Mouse (Mus musculus) hindbrain, embryonic 11.5 days (tissue): ENCODE measurements around the gene 2610528A11Rik. TPM values are rescaled to one million over a fixed set of nuclear protein-coding genes. Genes with fewer than 3 reads are reported as not detected.
"Not testable (repeated sequence)": the region's sequence is repeated elsewhere in the genome, so short reads cannot be mapped to it uniquely, and the experiment has no call there.

Source experiments
- ATAC-seq: fragments of 200-750 bp; cut with Nextera tagmentation; 2 replicates; pipeline ENCODE4 v1.8.0; 2017; ENCODE audit warnings: mild to moderate bottlenecking, moderate TSS enrichment, moderate library complexity; ENCODE audit not compliant: low FRiP score
- DNase-seq: peaks from one replicate; pipeline ENCODE4 v3.0.0-alpha.2; 2015; ENCODE audit warnings: low spot score
- H3K27ac ChIP-seq: fragments of 300-500 bp; sonication (generic); 2 replicates; pipeline ENCODE4 v1.5.1; 2014; ENCODE audit warnings: mild to moderate bottlenecking, low read depth, low read length
- H3K27me3 ChIP-seq: fragments of 300-500 bp; sonication (generic); 2 replicates; pipeline ENCODE4 v1.6.1; 2014; ENCODE audit warnings: mild to moderate bottlenecking, low read length, moderate library complexity, mixed read lengths; ENCODE audit not compliant: control insufficient read depth, insufficient read depth
- H3K36me3 ChIP-seq: fragments of 300-500 bp; sonication (generic); 2 replicates; pipeline ENCODE4 v1.6.1; 2014; ENCODE audit warnings: mild to moderate bottlenecking, low read length, moderate library complexity, mixed read lengths; ENCODE audit not compliant: control insufficient read depth, insufficient read depth
- H3K4me1 ChIP-seq: fragments of 300-500 bp; sonication (generic); replicated peaks from 2 replicates; pipeline ENCODE4 v1.6.1; 2014; ENCODE audit warnings: low read length, mixed read lengths; ENCODE audit not compliant: control insufficient read depth, insufficient read depth
- H3K4me2 ChIP-seq: fragments of 300-500 bp; sonication (generic); replicated peaks from 2 replicates; pipeline ENCODE4 v1.6.1; 2014; ENCODE audit warnings: mild to moderate bottlenecking, low read depth, low read length
- H3K4me3 ChIP-seq: fragments of 300-500 bp; sonication (generic); 2 replicates; pipeline ENCODE4 v1.5.1; 2014; ENCODE audit warnings: low read depth, low read length
- H3K9ac ChIP-seq: fragments of 300-500 bp; sonication (generic); 2 replicates; pipeline ENCODE4 v1.6.1; 2014; ENCODE audit warnings: low read depth, low read length
- H3K9me3 ChIP-seq: fragments of 300-500 bp; sonication (generic); 2 replicates; pipeline ENCODE4 v1.6.1; 2016; ENCODE audit warnings: low read length; ENCODE audit not compliant: control insufficient read depth
- WGBS: fragments of 180-500 bp; shearing (Covaris S2); extraction: QIAGEN DNeasy Blood & Tissue Kit; methylation state at CpG from one replicate; pipeline ENCODE4 v1.1.7; 2014; 5-methylcytosine and 5-hydroxymethylcytosine counted together
- polyA plus RNA-seq: library from polyadenylated mRNA; unstranded; fragments of >200 nt; fragmentation: Nextera tagmentation; extraction: Ambion mirVana; gene quantifications from 2 replicates; pipeline ENCODE4 v1.2.1, GENCODE M21; 2014

The 2610528A11Rik gene
- polyA plus RNA-seq = 0.34 and 0.38 TPM in 2 replicates

DNA sequence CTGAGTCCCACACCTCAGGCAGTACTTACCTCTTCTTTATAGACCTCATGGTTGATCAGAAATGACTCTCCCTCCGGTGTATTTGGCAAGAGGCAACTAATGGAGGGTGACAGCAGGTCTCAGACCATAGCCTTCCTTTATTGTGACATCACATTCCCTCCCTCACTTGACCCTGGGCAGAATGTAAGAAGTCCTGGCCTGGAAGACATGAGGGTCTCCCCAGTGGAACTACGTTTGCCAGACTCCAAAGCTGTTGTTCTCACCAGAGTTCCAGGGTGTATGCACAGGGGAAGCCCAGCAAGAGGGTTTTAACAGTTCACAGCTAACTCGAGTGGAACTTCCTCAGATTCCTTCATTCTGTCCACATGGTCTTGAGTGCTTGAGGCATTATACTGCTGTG, at the start of gene 2610528A11Rik:
2610528A11Rik (minus strand) TSS at position 101 of the 400 bp plus-strand sequence.
- H3K4me2 ChIP-seq = no peak within 1 kb of the TSS
- 78% methylated on average over 3 of the region's 3 CpGs for WGBS
- H3K27ac ChIP-seq = no peak within 1 kb of the TSS
- ATAC-seq (no peak), DNase-seq (no peak)
- no peaks in the 10 kb centered on the region for H3K4me1 ChIP-seq
- no peaks in the 10 kb centered on the region for H3K27me3 ChIP-seq
- no peak within 1 kb of the TSS for H3K9ac ChIP-seq
- H3K4me3 ChIP-seq = no peak within 1 kb of the TSS
- no peaks in the 10 kb centered on the region for H3K36me3 ChIP-seq
- no peaks in the 10 kb centered on the region for H3K9me3 ChIP-seq

GRCm38 (mm10) chr14:37163277-37163956, 49.6 kb upstream of the 2610528A11Rik start:
- Histone ChIP-seq H3K9ac (no peak overlapping the region), H3K4me1 (no peaks in the 10 kb centered on the region), H3K27me3 (no peaks in the 10 kb centered on the region), H3K4me3 (no peak overlapping the region), H3K27ac (no peak overlapping the region), H3K9me3 (no peaks in the 10 kb centered on the region), H3K4me2 (no peak overlapping the region), H3K36me3 (no peaks in the 10 kb centered on the region)
- 81% methylated on average over 4 of the region's 4 CpGs for WGBS
- ATAC-seq = no peak
- no peak for DNase-seq

DNA sequence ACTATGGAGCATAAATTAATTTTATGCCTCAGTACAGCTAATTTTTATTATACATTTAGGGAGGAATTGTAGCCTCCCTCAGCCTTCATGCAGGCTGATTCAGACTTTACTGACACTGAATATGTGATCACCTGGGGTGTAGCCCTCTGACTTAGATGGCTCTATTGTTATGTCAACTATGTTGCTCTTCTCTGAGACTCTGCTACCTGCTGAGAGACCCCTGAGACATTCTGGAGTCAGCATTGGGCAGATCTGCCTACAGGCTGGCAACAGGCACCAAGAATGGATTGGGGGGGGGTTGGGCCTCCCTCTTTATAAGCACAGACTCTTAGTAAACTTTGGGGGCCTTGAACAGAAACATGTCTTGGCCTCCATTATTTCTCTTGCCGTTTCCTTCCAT, 40.6 kb upstream of the 2610528A11Rik start:
- Histone ChIP-seq H3K36me3 (no peaks in the 10 kb centered on the region), H3K4me2 (no peak overlapping the region), H3K27ac (no peak overlapping the region), H3K4me1 (no peaks in the 10 kb centered on the region), H3K9ac (no peak overlapping the region), H3K4me3 (no peak overlapping the region), H3K27me3 (no peaks in the 10 kb centered on the region), H3K9me3 (no peaks in the 10 kb centered on the region)
- 94% methylated on average over 1 of the region's 1 CpGs for WGBS
- DNase-seq = no peak
- no peak for ATAC-seq

DNA sequence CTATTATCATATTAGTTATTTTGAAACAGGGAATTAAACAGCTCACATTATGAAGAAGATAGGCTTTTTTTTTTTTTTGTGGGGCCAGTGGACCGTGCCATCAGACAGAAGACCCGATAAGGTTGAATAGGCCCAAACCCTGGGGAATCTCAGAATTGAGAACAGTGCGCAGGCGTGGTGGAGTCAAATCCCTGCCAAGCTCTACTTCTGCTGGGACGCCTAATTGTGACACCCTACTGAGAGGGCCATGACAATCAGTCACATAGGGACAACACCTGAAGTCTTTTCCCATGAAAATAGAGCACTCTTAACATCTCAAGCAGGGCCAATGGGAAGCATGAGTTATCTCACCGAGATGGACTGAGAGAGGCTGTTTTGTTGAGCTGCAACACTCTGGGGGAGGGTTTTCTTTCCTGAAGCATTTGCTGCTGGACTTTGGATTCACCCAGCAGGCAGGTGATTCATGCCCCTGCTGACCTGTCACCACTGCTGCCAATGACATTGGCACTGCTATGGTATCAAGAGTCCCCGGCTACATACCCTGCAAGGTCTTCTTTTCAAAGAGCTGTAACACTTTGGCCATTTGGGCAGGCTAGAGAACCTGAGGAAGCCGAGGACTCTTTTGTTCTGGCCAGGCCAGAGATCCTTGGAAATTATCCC, 25.4 kb upstream of the 2610528A11Rik start:
- H3K27me3 ChIP-seq = no peaks in the 10 kb centered on the region
- H3K27ac ChIP-seq = no peak overlapping the region
- no peaks in the 10 kb centered on the region for H3K4me1 ChIP-seq
- DNase-seq (no peak), ATAC-seq (no peak)
- no peak overlapping the region for H3K4me3 ChIP-seq
- no peaks in the 10 kb centered on the region for H3K36me3 ChIP-seq
- no peak overlapping the region for H3K4me2 ChIP-seq
- H3K9ac ChIP-seq = no peak overlapping the region
- WGBS = 64% methylated on average over 8 of the region's 8 CpGs
- no peaks in the 10 kb centered on the region for H3K9me3 ChIP-seq

DNA sequence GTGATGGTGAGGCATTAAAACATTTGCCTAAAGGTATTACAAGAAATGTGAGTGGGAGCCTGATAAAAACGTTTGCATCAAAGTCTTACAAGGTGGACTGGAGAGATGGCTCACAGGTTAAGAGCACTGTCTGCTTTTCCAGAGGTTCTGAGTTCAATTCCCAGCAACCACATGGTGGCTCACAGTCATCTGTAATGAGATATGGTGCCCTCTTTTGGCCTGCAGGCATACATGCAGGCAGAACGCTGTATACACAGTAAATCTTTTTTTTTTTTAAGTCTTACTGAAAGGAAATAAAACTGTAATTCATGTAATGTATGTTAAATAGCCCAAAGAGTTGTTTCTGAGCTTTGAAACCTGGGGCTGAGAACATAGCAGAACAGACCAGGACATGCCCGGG, 23.8 kb upstream of the 2610528A11Rik start:
- not testable (repeated sequence) for H3K4me2 ChIP-seq, H3K4me3 ChIP-seq, H3K36me3 ChIP-seq, H3K9ac ChIP-seq, H3K27me3 ChIP-seq, H3K9me3 ChIP-seq, H3K4me1 ChIP-seq, H3K27ac ChIP-seq, ATAC-seq, DNase-seq
- WGBS = 74% methylated on average over 2 of the region's 3 CpGs

GRCm38 (mm10) chr14:37136110-37136509, 22.3 kb upstream of the 2610528A11Rik start:
- 81% methylated on average over 4 of the region's 4 CpGs for WGBS
- H3K4me3 ChIP-seq = no peak overlapping the region
- no peak overlapping the region for H3K4me2 ChIP-seq
- no peaks in the 10 kb centered on the region for H3K9me3 ChIP-seq
- H3K27me3 ChIP-seq = no peaks in the 10 kb centered on the region
- no peaks in the 10 kb centered on the region for H3K36me3 ChIP-seq
- DNase-seq = no peak
- no peaks in the 10 kb centered on the region for H3K4me1 ChIP-seq
- ATAC-seq = no peak
- H3K27ac ChIP-seq = no peak overlapping the region
- no peak overlapping the region for H3K9ac ChIP-seq

DNA sequence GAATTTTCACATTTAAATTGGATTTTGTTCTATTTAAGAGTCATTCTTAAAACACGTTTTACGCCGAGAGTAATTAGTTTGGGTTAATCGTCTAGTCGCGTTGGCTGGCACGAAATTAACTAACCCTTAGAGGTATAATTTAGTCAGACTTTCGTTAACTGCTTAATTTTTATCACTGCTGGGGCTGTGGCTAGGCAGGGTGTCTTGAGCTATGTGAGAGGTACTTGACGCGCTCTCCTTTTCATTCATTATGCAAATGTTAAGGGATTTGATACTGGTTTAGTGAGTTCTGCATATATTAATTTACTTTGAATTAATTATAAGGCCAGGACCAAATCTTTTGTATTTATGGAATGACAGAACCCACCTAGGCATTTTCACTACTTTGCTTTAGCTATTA, 21.8 kb upstream of the 2610528A11Rik start:
- Histone ChIP-seq H3K27me3 (no peaks in the 10 kb centered on the region), H3K4me1 (no peaks in the 10 kb centered on the region), H3K4me2 (peak overlapping the region; percentile 45), H3K9me3 (no peaks in the 10 kb centered on the region), H3K4me3 (peak overlapping the region; percentile 90), H3K36me3 (no peaks in the 10 kb centered on the region), H3K27ac (no peak overlapping the region), H3K9ac (peak overlapping the region; percentile 44; the same call in 1 of the 2 replicates)
- ATAC-seq = peak; percentile 68
- DNase-seq = peak; percentile 28
- WGBS = 1% methylated on average over 10 of the region's 10 CpGs

DNA sequence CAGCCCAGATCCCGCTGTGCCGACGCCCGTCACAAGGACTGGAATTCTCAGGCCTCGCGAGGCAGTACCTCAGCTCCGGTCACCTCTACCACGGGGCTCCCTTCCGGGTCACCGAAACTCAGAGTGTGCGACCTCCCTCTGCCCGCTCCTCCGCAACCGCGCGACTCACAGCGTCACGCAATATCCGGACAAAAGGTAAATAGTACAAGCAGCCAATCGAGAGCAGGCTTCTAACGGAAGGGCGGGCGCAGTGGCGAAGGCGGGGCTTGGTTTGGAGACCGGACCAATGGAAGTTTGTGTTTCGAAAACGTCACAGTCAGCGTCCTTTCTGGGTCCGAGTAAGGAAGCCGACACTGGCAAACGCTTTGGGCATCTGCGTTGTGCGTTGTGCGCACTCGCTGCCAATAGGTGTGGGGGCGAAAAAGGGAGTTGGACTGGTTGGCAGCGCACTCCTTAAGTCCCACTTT, 21.3 kb upstream of the 2610528A11Rik start, which contains the start of gene Ghitm:
Ghitm (minus strand) TSS at position 146 of the 467 bp plus-strand sequence.
- Histone ChIP-seq H3K9me3 (no peaks in the 10 kb centered on the region), H3K27me3 (no peaks in the 10 kb centered on the region), H3K36me3 (no peaks in the 10 kb centered on the region), H3K4me2 (peak within 1 kb of the TSS; percentile 54), H3K4me1 (no peaks in the 10 kb centered on the region), H3K27ac (peak within 1 kb of the TSS; percentile 81), H3K4me3 (peak within 1 kb of the TSS; percentile 90), H3K9ac (peak within 1 kb of the TSS; percentile 86)
- ATAC-seq (peak; percentile 100), DNase-seq (peak; percentile 95)
- WGBS = under 1% methylated on average over 38 of the region's 38 CpGs
